Mouse (Mus musculus) liver, embryonic 13.5 days (tissue): ENCODE results near the gene Nt5c. TPM values are rescaled to one million over a fixed set of nuclear protein-coding genes. Genes with fewer than 3 reads are reported as not detected.
A peak's percentile ranks its signal among the peaks of the same experiment; 100 is the strongest.
"Not testable (repeated sequence)": the region's sequence is repeated elsewhere in the genome, so short reads cannot be mapped to it uniquely, and the experiment has no call there.

Experiments used
- ATAC-seq: fragments of 200-750 bp; cut with Nextera tagmentation; 2 replicates; pipeline ENCODE4 v1.8.0; 2017; ENCODE audit warnings: low read depth, mild to moderate bottlenecking, moderate number of reproducible peaks, moderate library complexity
- DNase-seq: peaks from one replicate; pipeline ENCODE4 v3.0.0; 2022
- H3K27ac ChIP-seq: fragments of 300-500 bp; sonication (generic); 2 replicates; pipeline ENCODE4 v1.5.1; 2015; ENCODE audit warnings: moderate library complexity, mild to moderate bottlenecking, inconsistent platforms
- H3K27me3 ChIP-seq: fragments of 300-500 bp; sonication (generic); 2 replicates; pipeline ENCODE4 v1.6.1; 2015; ENCODE audit warnings: mild to moderate bottlenecking, inconsistent platforms
- H3K36me3 ChIP-seq: fragments of 300-500 bp; sonication (generic); 2 replicates; pipeline ENCODE4 v1.6.1; 2015; ENCODE audit warnings: mild to moderate bottlenecking, inconsistent platforms
- H3K4me1 ChIP-seq: fragments of 300-500 bp; sonication (generic); replicated peaks from 2 replicates; pipeline ENCODE4 v1.6.1; 2015; ENCODE audit warnings: inconsistent platforms
- H3K4me2 ChIP-seq: fragments of 300-500 bp; sonication (generic); 2 replicates; pipeline ENCODE4 v1.6.1; 2015; ENCODE audit warnings: inconsistent platforms, mild to moderate bottlenecking, moderate library complexity
- H3K4me3 ChIP-seq: fragments of 300-500 bp; sonication (generic); replicated peaks from 2 replicates; pipeline ENCODE4 v1.5.1; 2015; ENCODE audit warnings: mild to moderate bottlenecking, inconsistent platforms
- H3K9ac ChIP-seq: fragments of 300-500 bp; sonication (generic); 2 replicates; pipeline ENCODE4 v1.6.1; 2015; ENCODE audit warnings: mild to moderate bottlenecking, inconsistent platforms
- H3K9me3 ChIP-seq: fragments of 300-500 bp; sonication (generic); replicated peaks from 2 replicates; pipeline ENCODE4 v1.6.1; 2016; ENCODE audit warnings: inconsistent platforms
- WGBS: fragments of 180-500 bp; shearing (Covaris S2); methylation state at CpG from one replicate; pipeline ENCODE4 v1.1.7; 2015; ENCODE audit not compliant: insufficient replicate concordance; 5-methylcytosine and 5-hydroxymethylcytosine counted together
- polyA plus RNA-seq: library from polyadenylated mRNA; unstranded; fragments of >200 nt; fragmentation: Nextera tagmentation; extraction: Ambion mirVana; gene quantifications from 2 replicates; pipeline ENCODE4 v1.2.1, GENCODE M21; 2015

The Nt5c gene
- polyA plus RNA-seq, 1 experiment from 2014 or later = 60.8 TPM

GRCm38 (mm10) chr11:115509773-115510506 lies 18.3 kb upstream of the Nt5c start:
- Histone ChIP-seq H3K9me3 (no peaks in the 10 kb centered on the region), H3K36me3 (peaks cover 7% of the 10 kb centered on the region), H3K4me1 (peaks cover 84% of the 10 kb centered on the region), H3K27me3 (no peaks in the 10 kb centered on the region), H3K27ac (peak overlapping the region; percentile 97), H3K4me3 (peak overlapping the region; percentile 99), H3K9ac (peak overlapping the region; percentile 99), H3K4me2 (peak overlapping the region; percentile 94)
- ATAC-seq (peak; percentile 59), DNase-seq (peak; percentile 41)
- WGBS = 36% methylated on average over 6 of the region's 6 CpGs

- H3K4me2 ChIP-seq = peak overlapping the region; percentile 61
- H3K4me1 ChIP-seq = peaks cover 89% of the 10 kb centered on the region
- 42% methylated on average over 2 of the region's 2 CpGs for WGBS
- H3K4me3 ChIP-seq = no peak overlapping the region
- peak overlapping the region; percentile 94 for H3K27ac ChIP-seq
- DNase-seq (no peak), ATAC-seq (no peak)
- H3K9me3 ChIP-seq = no peaks in the 10 kb centered on the region
- H3K9ac ChIP-seq = peak overlapping the region; percentile 64
- no peaks in the 10 kb centered on the region for H3K27me3 ChIP-seq
- H3K36me3 ChIP-seq = peaks cover 24% of the 10 kb centered on the region
Observed at GRCm38 (mm10) chr11:115508061-115508460, 16.4 kb upstream of the Nt5c start.

- Histone ChIP-seq H3K4me2 (peak overlapping the region; percentile 61), H3K9ac (peak overlapping the region; percentile 64), H3K4me1 (peaks cover 74% of the 10 kb centered on the region), H3K27ac (peak overlapping the region; percentile 94), H3K36me3 (peaks cover 38% of the 10 kb centered on the region), H3K4me3 (peak overlapping the region; percentile 20), H3K27me3 (no peaks in the 10 kb centered on the region), H3K9me3 (no peaks in the 10 kb centered on the region)
- 16% methylated on average over 3 of the region's 3 CpGs for WGBS
- DNase-seq = peak; percentile 52
- peak; percentile 80 for ATAC-seq
Observed at GRCm38 (mm10) chr11:115506586-115506985, 14.9 kb upstream of the Nt5c start.

- H3K27ac ChIP-seq = no peak overlapping the region
- no peaks in the 10 kb centered on the region for H3K9me3 ChIP-seq
- peaks cover 74% of the 10 kb centered on the region for H3K36me3 ChIP-seq
- no peak overlapping the region for H3K4me2 ChIP-seq
- no peak overlapping the region for H3K9ac ChIP-seq
- H3K4me1 ChIP-seq = peaks cover 35% of the 10 kb centered on the region
- DNase-seq (no peak), ATAC-seq (no peak)
- WGBS = 87% methylated on average over 6 of the region's 6 CpGs
- H3K4me3 ChIP-seq = no peak overlapping the region
- H3K27me3 ChIP-seq = no peaks in the 10 kb centered on the region
Observed at GRCm38 (mm10) chr11:115502636-115503035, 11.0 kb upstream of the Nt5c start.

GRCm38 (mm10) chr11:115496559-115496958 lies 4.9 kb upstream of the Nt5c start:
- not testable (repeated sequence) for H3K4me3 ChIP-seq, DNase-seq, H3K27me3 ChIP-seq, H3K27ac ChIP-seq, H3K4me2 ChIP-seq, H3K9ac ChIP-seq, ATAC-seq, H3K9me3 ChIP-seq
- Histone ChIP-seq H3K4me1 (peaks cover 18% of the 10 kb centered on the region), H3K36me3 (peaks cover 49% of the 10 kb centered on the region)
- 79% methylated on average over 9 of the region's 9 CpGs for WGBS

- Histone ChIP-seq H3K9me3 (no peaks in the 10 kb centered on the region), H3K4me3 (peak overlapping the region; percentile 81), H3K27ac (peak overlapping the region; percentile 88), H3K27me3 (no peaks in the 10 kb centered on the region), H3K9ac (peak overlapping the region; percentile 84), H3K36me3 (peaks cover 24% of the 10 kb centered on the region), H3K4me1 (peaks cover 31% of the 10 kb centered on the region), H3K4me2 (peak overlapping the region; percentile 89)
- DNase-seq = no peak
- ATAC-seq = no peak
- 22% methylated on average over 6 of the region's 6 CpGs for WGBS
Observed at GRCm38 (mm10) chr11:115492387-115492786, 725 bp upstream of the Nt5c start.

DNA sequence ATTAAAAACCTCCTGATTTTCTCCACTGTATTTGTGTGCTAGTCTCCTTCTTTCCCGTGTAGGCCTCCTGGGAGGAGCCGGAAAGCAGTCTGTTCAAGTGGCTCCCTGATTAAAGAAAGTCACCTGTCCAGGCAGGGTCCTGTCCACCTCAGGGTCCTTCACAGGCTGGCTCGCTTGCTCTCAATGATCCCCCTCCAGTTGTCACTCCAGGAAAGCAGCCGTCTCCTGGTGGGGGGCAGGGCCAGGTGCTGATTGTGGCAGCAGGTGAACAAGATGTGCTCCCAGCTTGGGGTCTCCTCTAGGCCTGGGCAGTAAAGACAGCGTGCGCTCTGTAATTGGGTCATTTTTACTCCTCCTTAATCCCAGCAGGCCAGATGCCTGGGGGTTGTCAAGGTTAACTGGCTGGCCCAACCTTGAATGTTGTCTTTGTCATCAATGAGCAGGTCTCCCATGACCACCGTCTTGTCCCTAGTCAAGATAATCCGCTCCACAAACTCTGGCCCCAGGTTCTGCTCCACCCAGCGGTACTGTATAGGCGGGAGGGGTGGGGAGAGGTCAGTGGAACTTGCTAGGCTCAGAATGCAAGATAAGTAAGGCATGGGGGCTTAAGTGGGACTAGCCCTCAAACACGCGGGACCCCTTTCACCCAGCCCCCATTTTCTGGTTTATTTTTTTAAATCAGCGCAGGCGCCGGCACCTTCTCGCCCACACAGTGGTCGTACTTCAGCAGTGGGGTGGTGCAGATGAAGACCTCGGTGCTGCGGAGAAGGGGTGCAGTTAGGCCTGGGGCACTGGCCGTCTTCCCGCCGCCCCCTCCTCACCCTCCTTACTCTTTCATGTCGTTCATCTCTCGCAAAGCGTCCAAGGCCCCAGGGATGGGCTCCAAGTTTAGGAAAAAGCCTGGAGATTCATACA lies 964 bp downstream of the Nt5c start:
- Histone ChIP-seq H3K27me3 (no peaks in the 10 kb centered on the region), H3K9ac (peak overlapping the region; percentile 84), H3K4me3 (peak overlapping the region; percentile 81), H3K36me3 (peaks cover 15% of the 10 kb centered on the region; the same call in 1 of the 2 replicates), H3K4me1 (peaks cover 31% of the 10 kb centered on the region), H3K4me2 (peak overlapping the region; percentile 89), H3K9me3 (no peaks in the 10 kb centered on the region), H3K27ac (peak overlapping the region; percentile 88)
- 24% methylated on average over 25 of the region's 25 CpGs for WGBS
- ATAC-seq = peak; percentile 39
- DNase-seq = no peak

- no peak overlapping the region for H3K27ac ChIP-seq
- H3K4me1 ChIP-seq = peaks cover 27% of the 10 kb centered on the region
- H3K36me3 ChIP-seq = peaks cover 15% of the 10 kb centered on the region; the same call in 1 of the 2 replicates
- WGBS = 85% methylated on average over 19 of the region's 19 CpGs
- no peak for ATAC-seq
- H3K9ac ChIP-seq = no peak overlapping the region
- H3K4me3 ChIP-seq = no peak overlapping the region
- H3K4me2 ChIP-seq = no peak overlapping the region
- no peaks in the 10 kb centered on the region for H3K9me3 ChIP-seq
- no peak for DNase-seq
- no peaks in the 10 kb centered on the region for H3K27me3 ChIP-seq
Observed at GRCm38 (mm10) chr11:115488551-115489104, 3.0 kb downstream of the Nt5c start.

DNA sequence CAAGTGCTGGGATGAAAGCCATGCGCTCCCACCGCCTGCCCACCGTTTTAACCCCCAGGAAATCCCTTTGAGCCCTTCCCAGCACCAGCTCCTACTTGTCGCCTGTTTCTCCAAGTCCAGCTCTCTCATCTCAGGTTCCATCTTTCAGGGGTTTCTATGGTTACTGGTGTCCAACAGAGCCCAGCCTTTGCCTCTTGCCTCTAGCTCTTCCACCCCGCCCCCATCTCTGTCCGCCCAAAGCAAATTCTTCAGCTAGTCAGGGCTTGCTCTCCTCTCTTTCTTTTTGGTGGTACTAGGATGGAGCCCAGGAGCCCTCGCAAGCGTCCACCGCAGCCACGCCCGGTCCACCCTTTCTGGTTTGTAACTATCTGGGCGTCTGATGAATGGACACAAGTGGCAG lies 6.5 kb downstream of the Nt5c start:
- no peak overlapping the region for H3K27ac ChIP-seq
- peaks cover 14% of the 10 kb centered on the region; the same call in 1 of the 2 replicates for H3K36me3 ChIP-seq
- peaks cover 4% of the 10 kb centered on the region for H3K4me1 ChIP-seq
- no peak overlapping the region for H3K4me3 ChIP-seq
- H3K27me3 ChIP-seq = no peaks in the 10 kb centered on the region
- 83% methylated on average over 12 of the region's 12 CpGs for WGBS
- no peak overlapping the region for H3K9ac ChIP-seq
- DNase-seq (no peak), ATAC-seq (no peak)
- H3K9me3 ChIP-seq = no peaks in the 10 kb centered on the region
- no peak overlapping the region for H3K4me2 ChIP-seq

DNA sequence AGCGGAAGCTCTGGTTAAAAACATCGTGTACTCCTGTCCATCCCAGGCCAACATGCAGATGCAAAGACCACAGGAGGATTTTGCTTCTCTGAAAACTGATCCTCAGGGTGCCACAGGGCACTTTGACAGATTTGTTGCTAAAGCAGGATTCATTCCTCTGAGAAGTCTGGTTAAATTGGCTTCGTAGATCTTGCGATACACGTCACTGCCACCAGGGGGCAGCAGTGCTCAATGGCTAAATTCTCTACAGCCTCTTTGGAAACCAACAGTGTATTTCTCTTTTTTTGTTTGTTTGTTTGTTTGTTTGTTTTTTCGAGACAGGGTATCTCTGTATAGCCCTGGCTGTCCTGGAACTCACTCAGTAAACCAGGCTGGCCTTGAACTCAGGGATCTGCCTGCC lies 7.9 kb downstream of the Nt5c start:
- Histone ChIP-seq H3K27me3 (no peaks in the 10 kb centered on the region), H3K27ac (no peak overlapping the region), H3K36me3 (0 out of 2 replicates have a peak, but pooled peaks cover under 1% of the 10 kb centered on the region), H3K4me3 (no peak overlapping the region), H3K9ac (no peak overlapping the region), H3K4me2 (no peak overlapping the region), H3K4me1 (no peaks in the 10 kb centered on the region), H3K9me3 (no peaks in the 10 kb centered on the region)
- WGBS = 19% methylated on average over 6 of the region's 6 CpGs
- DNase-seq = peak; percentile 66
- ATAC-seq = no peak

DNA sequence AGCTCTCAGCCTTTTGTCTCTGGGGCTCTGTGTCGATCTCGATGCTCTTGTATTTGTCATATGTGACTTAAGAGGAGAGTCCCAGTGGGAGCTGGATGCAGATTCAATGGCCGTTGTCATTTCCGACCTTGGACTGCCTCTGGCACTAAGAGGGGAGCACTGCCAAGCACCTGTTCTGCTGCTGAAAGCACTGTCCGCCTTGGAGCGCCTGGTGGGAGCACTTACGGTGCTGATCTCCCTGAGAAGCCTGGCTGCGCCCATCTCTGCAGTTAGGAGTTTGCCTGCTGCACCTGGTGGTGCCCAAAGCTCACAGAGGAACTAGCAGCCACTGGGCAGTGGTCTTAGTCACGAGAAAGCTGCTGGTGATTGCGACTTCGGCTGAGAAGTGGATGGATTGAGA lies 8.4 kb downstream of the Nt5c start:
- Histone ChIP-seq H3K4me1 (no peaks in the 10 kb centered on the region), H3K27ac (no peak overlapping the region), H3K4me2 (no peak overlapping the region), H3K9me3 (no peaks in the 10 kb centered on the region), H3K4me3 (no peak overlapping the region), H3K27me3 (no peaks in the 10 kb centered on the region), H3K36me3 (no peaks in the 10 kb centered on the region), H3K9ac (no peak overlapping the region)
- WGBS = 70% methylated on average over 11 of the region's 11 CpGs
- DNase-seq (no peak), ATAC-seq (no peak)
